Mouse (Mus musculus) G1E (cell line): ENCODE data around the gene Gm11027. TPM values are rescaled to one million over a fixed set of nuclear protein-coding genes. Genes with fewer than 3 reads are reported as not detected.
A peak's percentile ranks its signal among the peaks of the same experiment; 100 is the strongest.

Experiments
- ATAC-seq: 2 replicates; pipeline ENCODE4 v1.8.0; 2016; ENCODE audit warnings: mild to moderate bottlenecking; ENCODE audit not compliant: insufficient number of reproducible peaks, poor library complexity, low FRiP score, severe bottlenecking; ENCODE audit errors: extremely low read depth
- DNase-seq: peaks from one replicate; pipeline ENCODE4 v3.0.0; 2012; ENCODE audit warnings: low spot score
- H3K27me3 ChIP-seq: 2 replicates; pipeline ENCODE4 v1.6.1; 2012; ENCODE audit warnings: mild to moderate bottlenecking, low read length, inconsistent platforms; ENCODE audit not compliant: insufficient read depth
- H3K36me3 ChIP-seq: replicated peaks from 2 replicates; pipeline ENCODE3; 2012; ENCODE audit warnings: mild to moderate bottlenecking, inconsistent platforms
- H3K4me1 ChIP-seq: 2 replicates; pipeline ENCODE4 v1.6.1; 2012; ENCODE audit warnings: low read depth, low read length, inconsistent platforms, mixed read lengths; ENCODE audit not compliant: insufficient read depth
- H3K4me3 ChIP-seq: 2 replicates; pipeline ENCODE4 v1.5.1; 2012; ENCODE audit warnings: low read depth, mild to moderate bottlenecking, inconsistent platforms, low read length, moderate library complexity, mixed read lengths
- H3K9me3 ChIP-seq: replicated peaks from 2 replicates; pipeline ENCODE4 v1.6.1; 2012; ENCODE audit warnings: inconsistent platforms
- CTCF ChIP-seq: IDR thresholded peaks from 2 replicates; pipeline ENCODE4 v1.5.1; 2012; ENCODE audit warnings: low read depth, low read length, inconsistent platforms, mixed read lengths
- GATA1 ChIP-seq: IDR thresholded peaks from 2 replicates; pipeline ENCODE4 v1.6.1; 2012; ENCODE audit warnings: borderline replicate concordance, low read length, inconsistent platforms, mixed read lengths
- GATA2 ChIP-seq: IDR thresholded peaks from 2 replicates; pipeline ENCODE4 v1.6.1; 2012; ENCODE audit warnings: low read depth, low read length, inconsistent platforms, borderline replicate concordance
- POLR2AphosphoS5 ChIP-seq: IDR thresholded peaks from 2 replicates; pipeline ENCODE4 v1.6.1; 2012; ENCODE audit warnings: low read depth, low read length, inconsistent platforms; ENCODE audit not compliant: insufficient replicate concordance
- TAL1 ChIP-seq: conservative IDR thresholded peaks from 2 replicates; pipeline ENCODE4 v1.6.1; 2012; ENCODE audit warnings: low read depth, low read length, inconsistent platforms, mixed read lengths
- polyA plus RNA-seq: library from polyadenylated mRNA; stranded (reverse); fragments of >175 nt; gene quantifications from 2 replicates; pipeline ENCODE4 v1.2.3, GENCODE M21; 2012
- total RNA-seq, 2 experiments: library from RNA; stranded (forward) in 1 of 2; stranded (reverse) in 1 of 2; fragments of 200-1000 nt in 1 of 2; fragments of >200 nt in 1 of 2; fragmentation: Nextera tagmentation in 1 of 2; gene quantifications; 2 replicates each; pipeline ENCODE4 v1.2.3; 2014 to 2017

Gene Gm11027
- total and polyA plus RNA-seq, 3 experiments, result not detected

DNA sequence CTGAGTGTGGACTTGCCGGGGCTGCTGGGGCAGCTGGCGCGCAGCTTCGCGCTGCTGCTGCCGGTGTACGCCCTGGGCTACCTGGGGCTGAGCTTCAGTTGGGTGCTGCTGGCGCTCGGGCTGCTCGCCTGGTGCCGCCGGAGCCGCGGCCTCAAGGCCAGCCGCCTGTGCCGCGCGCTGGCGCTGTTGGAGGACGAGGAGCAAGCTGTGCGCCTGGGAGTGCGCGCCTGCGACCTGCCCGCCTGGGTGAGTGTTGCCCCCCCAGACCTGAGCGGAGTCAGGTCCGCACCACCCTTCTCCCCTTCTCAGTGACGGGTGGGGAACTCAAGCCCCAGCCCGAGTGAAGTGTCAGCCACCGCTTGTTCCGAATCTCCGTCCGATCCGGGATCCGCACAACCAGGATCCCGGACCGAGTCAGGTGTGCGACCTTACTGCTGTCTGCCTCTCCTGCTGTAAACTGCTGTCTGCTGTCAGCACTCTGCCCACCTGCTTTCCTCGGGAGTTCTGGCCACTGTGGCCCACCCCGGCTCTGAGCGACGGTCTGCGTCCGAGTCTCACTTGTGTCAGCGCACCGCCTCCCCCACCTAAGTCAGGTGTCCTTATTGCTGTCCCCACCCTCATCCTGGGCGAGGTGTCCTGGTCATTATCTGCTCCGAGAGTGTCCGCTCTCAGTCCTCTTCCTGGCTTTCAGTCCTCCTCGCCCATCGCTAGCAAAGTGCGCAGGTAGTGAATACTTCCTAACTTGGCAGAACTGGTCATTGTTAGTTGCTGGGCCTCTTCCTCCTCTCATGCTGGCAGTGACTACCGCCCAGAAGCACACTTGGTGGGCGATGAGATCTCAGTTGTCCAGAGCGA, 6.5 kb downstream of the Gm11027 start:
- Histone ChIP-seq H3K9me3 (no peaks in the 10 kb centered on the region), H3K4me1 (peaks cover 50% of the 10 kb centered on the region), H3K27me3 (no peaks in the 10 kb centered on the region), H3K4me3 (peak overlapping the region; percentile 97), H3K36me3 (peaks cover 14% of the 10 kb centered on the region)
- DNase-seq, result peak; percentile 24
- no peak for ATAC-seq
- TF ChIP-seq CTCF (no peak), POLR2AphosphoS5 (no peak), GATA1 (no peak), GATA2 (no peak), TAL1 (no peak)

- TF ChIP-seq GATA2 (no peak), TAL1 (no peak), GATA1 (no peak)
- no peak for ATAC-seq
- H3K9me3 ChIP-seq, result no peaks in the 10 kb centered on the region
- H3K27me3 ChIP-seq, result no peaks in the 10 kb centered on the region
- H3K36me3 ChIP-seq, result peaks cover 22% of the 10 kb centered on the region
- DNase-seq, result peak; percentile 30
- H3K4me3 ChIP-seq, result no peak overlapping the region; the same call in 1 of the 2 replicates
- peaks cover 44% of the 10 kb centered on the region for H3K4me1 ChIP-seq
These were observed 7.7 kb downstream of the Gm11027 start for GRCm38 (mm10) chr12:116282856-116283255.

DNA sequence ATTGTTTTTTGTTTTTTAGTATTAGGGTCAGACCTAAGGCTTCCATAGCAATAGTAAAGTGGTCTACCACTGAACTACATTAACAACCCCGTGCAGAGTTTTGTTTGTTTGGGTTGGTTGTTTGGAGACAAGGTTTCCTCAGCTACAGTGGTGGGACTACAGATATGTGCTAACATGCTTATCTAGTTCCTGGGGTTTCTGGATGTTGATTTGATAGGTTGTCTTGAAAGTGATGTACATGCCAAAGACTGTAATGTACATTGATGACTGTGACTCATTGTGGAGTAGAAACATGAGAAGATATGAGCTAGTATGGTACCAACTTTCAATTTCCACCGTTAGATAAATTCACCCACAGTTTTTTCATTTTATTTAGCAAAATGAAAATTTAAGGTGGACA, 8.3 kb downstream of the Gm11027 start:
- Histone ChIP-seq H3K27me3 (no peaks in the 10 kb centered on the region), H3K4me1 (peaks cover 42% of the 10 kb centered on the region), H3K4me3 (no peak overlapping the region), H3K9me3 (no peaks in the 10 kb centered on the region), H3K36me3 (peaks cover 26% of the 10 kb centered on the region)
- TF ChIP-seq GATA1, result no peak
- DNase-seq, result no peak
- ATAC-seq, result no peak

- H3K36me3 ChIP-seq, result peaks cover 13% of the 10 kb centered on the region
- peak; percentile 58 for ATAC-seq
- H3K4me3 ChIP-seq, result no peak overlapping the region
- H3K4me1 ChIP-seq, result peaks cover 22% of the 10 kb centered on the region
- no peaks in the 10 kb centered on the region for H3K27me3 ChIP-seq
- TF ChIP-seq CTCF (no peak), GATA1 (no peak), TAL1 (no peak), POLR2AphosphoS5 (no peak), GATA2 (no peak)
- no peaks in the 10 kb centered on the region for H3K9me3 ChIP-seq
- DNase-seq, result no peak
These were observed 18.0 kb downstream of the Gm11027 start for GRCm38 (mm10) chr12:116293185-116293584.

- DNase-seq (no peak), ATAC-seq (no peak)
- Histone ChIP-seq H3K4me1 (peaks cover 20% of the 10 kb centered on the region), H3K4me3 (no peak overlapping the region), H3K27me3 (no peaks in the 10 kb centered on the region), H3K9me3 (no peaks in the 10 kb centered on the region), H3K36me3 (peaks cover 10% of the 10 kb centered on the region)
- TF ChIP-seq GATA1 (no peak), POLR2AphosphoS5 (no peak), CTCF (no peak), GATA2 (no peak), TAL1 (no peak)
These were observed 18.6 kb downstream of the Gm11027 start for GRCm38 (mm10) chr12:116293599-116294292.

DNA sequence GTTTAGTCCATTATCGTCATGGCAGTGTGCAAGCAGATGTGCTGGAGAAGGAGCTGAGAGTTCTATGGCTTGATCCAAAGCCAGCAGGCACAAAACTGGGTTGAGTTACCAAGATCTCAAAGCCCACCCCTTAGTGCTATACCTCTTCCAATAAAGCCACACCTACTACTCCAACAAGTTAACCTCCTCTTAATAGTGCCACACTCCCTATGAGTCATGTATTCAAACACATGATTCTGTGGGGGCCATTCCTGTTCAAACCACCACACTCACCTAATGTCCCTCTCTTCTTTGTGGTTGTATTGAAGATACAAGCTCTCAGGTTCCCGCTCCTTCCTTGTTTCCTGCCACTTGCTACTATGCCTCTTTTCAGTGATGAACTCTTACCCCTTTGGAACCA, 24.7 kb downstream of the Gm11027 start:
- H3K36me3 ChIP-seq, result peaks cover 19% of the 10 kb centered on the region
- DNase-seq, result no peak
- H3K4me3 ChIP-seq, result no peak overlapping the region

DNA sequence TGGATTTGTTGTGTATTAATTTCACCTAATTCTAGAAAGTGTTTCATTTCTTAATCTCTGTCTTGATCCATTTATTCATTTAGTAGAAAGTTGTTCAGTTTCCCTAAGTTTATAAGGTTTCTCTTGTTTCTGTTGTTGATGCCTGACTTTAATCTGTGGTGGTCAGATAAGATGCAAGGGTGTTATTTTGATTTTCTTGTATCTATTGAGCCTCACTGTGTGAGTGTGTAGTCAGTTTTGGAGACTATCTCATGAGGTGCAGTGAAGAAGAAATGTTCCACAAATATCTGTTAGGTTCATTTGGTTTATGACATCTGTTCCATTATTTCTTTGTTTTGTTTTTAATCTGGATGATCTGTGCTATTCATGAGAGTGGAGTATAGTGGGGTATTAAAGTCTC, 27.0 kb downstream of the Gm11027 start:
- DNase-seq, result no peak
- Histone ChIP-seq H3K27me3 (no peaks in the 10 kb centered on the region), H3K4me3 (no peak overlapping the region), H3K4me1 (peaks cover 19% of the 10 kb centered on the region), H3K36me3 (peaks cover 17% of the 10 kb centered on the region), H3K9me3 (no peaks in the 10 kb centered on the region)
- ATAC-seq, result 0 out of 2 replicates have a peak, but pooled peaks have one; percentile 30
- TF ChIP-seq GATA1, result no peak
- TF ChIP-seq CTCF, result no peak
- no peak for TF ChIP-seq POLR2AphosphoS5
- no peak for TF ChIP-seq GATA2
- TF ChIP-seq TAL1, result no peak

More for the DNA sequence above, 24.7 kb downstream of the Gm11027 start:
- no peak for ATAC-seq
- no peak for TF ChIP-seq TAL1
- TF ChIP-seq CTCF, result no peak
- no peak for TF ChIP-seq GATA2
- peaks cover 7% of the 10 kb centered on the region; the same call in 1 of the 2 replicates for H3K4me1 ChIP-seq
- H3K27me3 ChIP-seq, result no peaks in the 10 kb centered on the region
- no peaks in the 10 kb centered on the region for H3K9me3 ChIP-seq
